Mouse (Mus musculus) cerebellum, adult (tissue): ENCODE measurements around the gene Iqcb1.

Experiments
- ATAC-seq: cut with Nextera tagmentation; 2 replicates; pipeline ENCODE4 v1.9.2; 2017; ENCODE audit warnings: mild to moderate bottlenecking, moderate library complexity, mixed read lengths; ENCODE audit not compliant: insufficient number of reproducible peaks, low FRiP score, low TSS enrichment

Iqcb1 gene

DNA sequence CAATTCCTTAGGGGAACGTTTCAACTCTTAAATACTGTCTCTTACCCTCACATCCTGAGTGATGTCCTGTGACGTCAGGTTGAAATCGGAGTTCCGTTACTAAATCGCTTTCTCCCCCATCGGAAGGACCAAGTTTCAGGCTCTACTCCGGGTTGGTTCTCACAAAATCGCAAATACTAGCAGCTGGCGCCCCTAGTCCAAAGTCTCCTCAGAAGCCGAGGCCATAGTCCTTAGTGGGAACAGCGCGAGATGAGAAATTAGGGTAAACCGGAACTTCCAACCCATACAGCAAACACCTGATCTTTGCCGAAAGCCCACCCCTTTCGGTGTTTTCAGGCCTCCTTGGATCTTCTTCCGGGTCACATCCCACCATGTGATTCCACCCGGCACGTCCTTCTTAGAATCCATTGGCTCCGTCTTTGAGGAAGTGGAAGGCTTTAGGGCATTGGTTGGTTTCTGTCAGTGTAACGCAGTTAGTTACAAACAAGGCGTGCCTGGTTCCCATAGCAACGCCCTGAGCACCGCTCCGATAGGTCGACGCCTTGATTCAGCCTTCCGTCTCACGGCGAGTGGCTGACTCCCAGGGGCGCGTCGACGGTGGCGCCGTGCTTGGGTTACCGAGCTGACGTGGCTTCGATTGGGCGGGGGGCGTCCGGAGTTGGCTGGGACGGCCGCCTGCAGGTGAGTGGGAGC is 46.5 kb downstream of the Iqcb1 start, which contains the start of the genes Eaf2 and Golgb1:
Eaf2 (minus strand) TSS at position 421 of the 693 bp plus-strand sequence.
Golgb1 (plus strand) TSS at position 558 of the 693 bp plus-strand sequence.
- peak; percentile 99 for ATAC-seq

- peak; percentile 38 for ATAC-seq
These were observed 47.2 kb downstream of the Iqcb1 start for GRCm38 (mm10) chr16:36875276-36875851.

DNA sequence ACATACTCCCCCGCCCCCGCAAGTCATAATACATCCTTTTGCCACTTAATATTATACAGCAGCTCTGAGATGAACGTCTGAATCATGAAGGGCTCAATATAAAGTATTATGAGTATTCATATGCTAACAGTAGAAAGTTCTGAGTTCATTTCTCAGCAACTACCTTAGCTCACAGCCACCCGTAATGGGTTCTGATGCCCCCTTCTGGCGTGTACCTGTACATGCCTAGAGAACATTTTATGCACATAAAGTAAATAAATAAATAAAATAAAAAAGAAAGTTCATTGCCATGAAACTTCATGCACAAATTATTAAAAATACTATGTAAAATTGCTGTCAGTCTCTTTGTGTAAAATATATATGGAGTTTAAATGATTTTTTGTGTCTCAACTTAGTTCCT is 49.1 kb downstream of the Iqcb1 start:
- ATAC-seq, result no peak

- ATAC-seq, result peak; percentile 65
These were observed 54.7 kb downstream of the Iqcb1 start for GRCm38 (mm10) chr16:36882737-36883343.

GRCm38 (mm10) chr16:36884881-36885280 is 56.7 kb downstream of the Iqcb1 start:
- no peak for ATAC-seq

DNA sequence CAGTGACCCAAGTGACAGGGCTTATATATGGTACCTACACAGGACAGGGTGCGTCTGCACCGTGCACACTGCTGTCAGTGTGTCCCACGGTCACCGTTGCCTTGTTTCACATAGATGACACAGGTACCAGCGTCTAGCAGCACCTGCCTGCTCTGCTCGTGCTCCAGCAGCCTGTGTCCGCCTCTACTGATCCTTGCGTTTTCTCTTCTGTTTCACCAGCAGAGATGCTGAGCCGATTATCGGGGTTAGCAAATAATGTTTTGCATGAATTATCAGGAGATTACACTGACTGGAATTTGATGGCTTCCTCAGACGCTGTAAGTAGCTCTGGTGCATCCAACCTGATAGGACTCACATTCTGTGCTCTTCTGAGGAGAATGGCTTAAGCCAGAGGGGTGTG is 57.7 kb downstream of the Iqcb1 start:
- no peak for ATAC-seq

GRCm38 (mm10) chr16:36887546-36887945 is 59.4 kb downstream of the Iqcb1 start:
- no peak for ATAC-seq

GRCm38 (mm10) chr16:36890559-36890958 is 62.4 kb downstream of the Iqcb1 start:
- no peak for ATAC-seq

DNA sequence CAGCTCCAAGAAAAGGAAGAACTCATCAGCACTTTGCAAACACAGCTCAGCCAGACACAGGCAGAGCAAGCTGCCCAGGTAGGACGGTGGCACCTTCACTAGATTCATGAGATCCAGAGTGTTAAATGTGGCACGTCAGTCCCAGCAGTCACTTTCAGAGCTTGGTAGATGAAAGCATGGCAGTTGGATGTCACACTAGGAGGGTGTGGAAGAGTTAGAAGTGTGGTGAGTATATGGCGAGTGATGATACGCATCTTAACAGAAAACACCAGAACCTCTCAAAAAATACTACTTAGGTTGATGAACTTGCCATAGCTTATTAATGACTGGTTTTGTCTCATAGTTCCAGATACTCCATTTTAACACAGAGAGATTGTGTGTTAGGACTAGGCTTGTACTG is 63.2 kb downstream of the Iqcb1 start:
- no peak for ATAC-seq

DNA sequence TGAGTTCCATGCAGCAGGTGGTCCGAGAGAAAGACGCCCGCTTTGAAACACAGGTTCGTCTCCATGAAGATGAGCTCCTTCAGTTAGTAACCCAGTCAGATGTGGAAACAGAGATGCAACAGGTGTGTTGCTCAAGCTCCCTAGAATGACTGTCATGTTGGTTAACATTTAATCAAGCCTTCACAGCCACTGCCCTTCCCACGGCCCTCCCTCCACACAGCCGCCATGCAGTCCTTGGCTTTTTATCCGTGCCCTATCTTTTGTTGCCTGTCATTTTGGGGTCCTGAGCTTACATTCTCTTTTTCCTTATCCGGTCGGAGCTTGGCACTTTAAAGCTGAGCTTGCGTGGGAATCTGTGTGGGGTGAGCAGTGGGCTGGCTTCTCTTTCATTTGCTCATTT is 65.1 kb downstream of the Iqcb1 start:
- no peak for ATAC-seq

GRCm38 (mm10) chr16:36896712-36897111 is 68.5 kb downstream of the Iqcb1 start:
- no peak for ATAC-seq

DNA sequence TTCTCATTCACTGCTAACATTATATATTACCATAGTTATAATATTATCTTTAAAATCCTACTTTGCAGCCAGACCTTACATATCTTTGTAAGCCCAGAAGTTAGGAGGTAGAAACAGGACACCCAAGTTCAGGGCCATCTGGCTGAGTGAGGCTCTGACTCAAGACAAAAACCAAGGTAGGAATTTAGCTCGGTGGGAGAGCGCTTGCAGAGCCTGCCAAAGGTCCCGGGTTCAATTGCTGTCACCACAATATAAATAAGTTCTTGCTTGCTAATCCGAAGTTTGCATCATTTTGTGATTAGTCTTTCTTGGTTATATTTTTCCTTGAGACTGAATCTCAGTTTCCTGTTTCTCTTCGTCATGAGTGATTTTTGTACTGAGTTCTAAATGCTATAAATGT is 75.0 kb downstream of the Iqcb1 start:
- no peak for ATAC-seq

DNA sequence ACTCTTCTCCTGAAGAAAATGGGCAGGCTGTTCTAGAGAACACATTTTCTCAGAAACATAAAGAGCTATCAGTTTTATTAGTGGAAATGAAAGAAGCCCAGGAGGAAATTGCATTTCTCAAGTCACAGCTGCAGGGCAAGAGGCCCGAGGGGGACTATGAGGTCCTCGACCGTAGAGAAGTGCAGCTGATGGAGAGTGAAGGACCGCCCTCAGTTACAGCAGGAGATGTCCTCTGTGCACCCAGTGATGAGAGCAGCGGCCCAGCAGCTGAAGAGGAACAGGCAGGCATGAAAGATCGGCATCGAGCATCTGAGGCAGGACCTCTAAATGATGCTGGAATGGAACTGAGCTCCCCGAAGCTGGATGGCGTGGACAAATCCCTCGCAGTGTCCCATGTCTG is 83.7 kb downstream of the Iqcb1 start:
- no peak for ATAC-seq

DNA sequence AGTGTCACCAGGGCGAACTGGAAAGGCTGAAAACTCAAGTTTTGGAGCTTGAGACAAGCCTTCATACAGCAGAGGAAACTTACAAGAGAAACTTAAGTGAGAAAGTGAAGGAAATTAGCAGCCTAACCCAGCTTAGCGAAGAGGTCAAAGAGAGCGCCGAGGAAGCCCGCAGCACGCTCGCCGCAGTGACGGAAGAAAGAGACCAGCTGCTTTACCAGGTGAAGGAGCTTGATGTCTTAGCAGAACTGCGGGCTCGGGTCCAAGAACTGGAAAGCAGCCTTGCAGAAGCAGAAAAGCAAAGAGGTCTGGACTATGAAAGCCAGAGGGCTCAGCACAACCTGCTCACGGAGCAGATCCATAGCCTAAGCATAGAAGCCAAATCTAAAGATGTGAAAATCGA is 84.1 kb downstream of the Iqcb1 start:
- ATAC-seq, result no peak

DNA sequence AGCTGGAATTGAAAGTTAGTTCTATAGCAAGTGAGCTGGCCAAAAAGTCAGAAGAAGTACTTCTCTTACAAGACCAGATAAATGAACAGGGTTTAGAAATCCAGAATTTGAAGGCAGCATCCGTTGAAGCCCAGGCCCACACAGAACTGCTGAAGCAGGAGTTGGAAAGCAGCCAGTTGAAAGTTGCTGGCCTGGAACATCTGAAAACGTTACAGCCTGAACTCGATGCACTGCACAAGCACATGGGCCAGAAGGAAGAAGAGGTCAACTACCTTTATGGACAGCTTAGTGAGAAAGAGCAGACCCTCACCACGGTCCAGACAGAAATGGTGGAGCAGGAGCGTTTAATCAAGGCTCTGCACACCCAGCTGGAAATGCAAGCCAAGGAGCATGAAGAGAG is 86.0 kb downstream of the Iqcb1 start:
- ATAC-seq, result no peak

DNA sequence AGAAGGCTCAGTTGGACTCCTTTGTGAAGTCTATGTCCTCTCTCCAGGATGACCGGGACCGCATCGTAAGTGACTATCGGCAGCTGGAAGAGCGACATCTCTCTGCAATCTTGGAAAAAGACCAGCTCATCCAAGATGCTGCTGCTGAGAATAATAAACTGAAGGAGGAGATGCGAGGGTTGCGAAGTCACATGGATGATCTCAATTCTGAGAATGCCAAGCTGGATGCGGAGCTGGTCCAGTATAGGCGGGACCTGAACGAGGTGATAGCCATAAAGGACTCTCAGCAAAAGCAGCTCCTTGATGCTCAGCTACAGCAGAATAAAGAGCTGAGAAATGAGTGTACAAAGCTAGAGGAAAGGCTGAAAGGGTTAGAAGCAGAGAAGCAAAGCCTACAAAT is 90.3 kb downstream of the Iqcb1 start:
- ATAC-seq, result no peak

- no peak for ATAC-seq
These were observed 92.2 kb downstream of the Iqcb1 start for GRCm38 (mm10) chr16:36920410-36920809.

DNA sequence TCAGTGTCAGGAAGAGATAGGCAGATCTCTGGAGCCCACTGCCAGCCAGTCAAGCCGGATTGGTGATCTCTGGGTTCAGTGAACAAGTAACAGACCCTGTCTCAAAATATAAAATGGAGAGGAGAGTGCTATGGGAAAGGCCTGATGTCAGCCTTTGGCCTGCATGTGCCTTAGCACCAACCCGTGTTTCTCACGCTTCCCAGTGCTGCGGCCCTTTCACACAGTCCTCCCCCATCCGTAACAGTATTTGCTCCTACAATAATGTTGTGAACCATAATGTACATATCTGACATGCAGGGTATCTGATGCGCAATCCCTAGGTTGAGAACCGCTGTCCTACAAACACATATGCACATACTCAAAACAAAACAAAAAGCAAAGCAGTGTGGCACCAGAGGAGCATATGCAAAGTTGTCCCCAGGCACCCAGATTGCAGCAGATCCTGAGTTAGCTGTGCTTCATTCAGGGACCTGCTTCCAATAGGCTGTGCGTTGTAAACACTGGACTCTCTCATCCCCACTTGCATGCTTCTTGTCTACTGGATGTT is 93.0 kb downstream of the Iqcb1 start:
- no peak for ATAC-seq

DNA sequence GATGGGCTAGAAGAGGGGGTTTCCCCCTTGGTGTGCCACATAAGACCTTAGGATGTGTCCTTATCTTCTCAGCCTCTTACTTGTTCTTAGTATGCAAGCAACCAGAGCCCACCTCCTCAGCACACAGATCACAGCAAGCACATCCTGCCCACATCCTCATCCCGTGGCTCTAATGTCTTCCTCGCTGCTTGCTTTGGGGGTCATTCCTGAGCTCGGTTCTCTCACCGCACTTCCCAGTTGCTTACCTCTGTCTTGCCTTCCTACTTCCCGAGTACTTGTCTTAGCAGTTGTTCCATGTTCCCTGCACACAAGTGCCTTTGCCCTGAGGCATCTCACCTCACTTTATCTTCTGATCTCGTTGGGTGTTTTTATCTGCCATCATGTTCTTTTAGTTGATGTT is 93.8 kb downstream of the Iqcb1 start:
- ATAC-seq, result no peak
